Mouse (Mus musculus): ENCODE measurements around the gene C130026I21Rik. TPM values are rescaled to one million over a fixed set of nuclear protein-coding genes. Genes with fewer than 3 reads are reported as not detected.
"Not testable (repeated sequence)": the region's sequence is repeated elsewhere in the genome, so short reads cannot be mapped to it uniquely, and the experiment has no call there.

Gene C130026I21Rik
- polyA plus RNA-seq, 1 experiment from 2014 or later = 0.34 TPM

GRCm38 (mm10) chr1:84957713-84958112 lies 312.7 kb downstream of the C130026I21Rik start:
- H3K36me3 ChIP-seq (ENCODE audit: control insufficient read depth, insufficient read depth); H3K27ac ChIP-seq (ENCODE audit: low read length); ATAC-seq; H3K4me3 ChIP-seq (replicated peaks; ENCODE audit: low read length); H3K4me2 ChIP-seq (ENCODE audit: low read length); H3K9ac ChIP-seq (replicated peaks; ENCODE audit: low read depth, low read length); H3K4me1 ChIP-seq (replicated peaks; ENCODE audit: control insufficient read depth, insufficient read depth, low read length); H3K27me3 ChIP-seq (replicated peaks; ENCODE audit: control insufficient read depth, insufficient read depth, low read length); H3K9me3 ChIP-seq (ENCODE audit: control insufficient read depth, low read length): not testable (repeated sequence)
- 88% methylated on average over 4 of the region's 4 CpGs for WGBS

GRCm38 (mm10) chr1:84956771-84957170 lies 313.6 kb downstream of the C130026I21Rik start:
- not testable (repeated sequence) for H3K4me2 ChIP-seq (ENCODE audit: low read length); H3K27ac ChIP-seq (ENCODE audit: low read length); H3K4me1 ChIP-seq (replicated peaks; ENCODE audit: control insufficient read depth, insufficient read depth, low read length); H3K9ac ChIP-seq (replicated peaks; ENCODE audit: low read depth, low read length); H3K4me3 ChIP-seq (replicated peaks; ENCODE audit: low read length); ATAC-seq; H3K9me3 ChIP-seq (ENCODE audit: control insufficient read depth, low read length); H3K36me3 ChIP-seq (ENCODE audit: control insufficient read depth, insufficient read depth); H3K27me3 ChIP-seq (replicated peaks; ENCODE audit: control insufficient read depth, insufficient read depth, low read length)
- WGBS = 98% methylated on average over 3 of the region's 3 CpGs

- Histone ChIP-seq H3K27ac (ENCODE audit: low read length) (no peak overlapping the region), H3K36me3 (ENCODE audit: control insufficient read depth, insufficient read depth) (no peaks in the 10 kb centered on the region), H3K4me3 (replicated peaks; ENCODE audit: low read length) (no peak overlapping the region), H3K4me1 (replicated peaks; ENCODE audit: control insufficient read depth, insufficient read depth, low read length) (no peaks in the 10 kb centered on the region), H3K9me3 (ENCODE audit: control insufficient read depth, low read length) (no peaks in the 10 kb centered on the region), H3K4me2 (ENCODE audit: low read length) (no peak overlapping the region), H3K9ac (replicated peaks; ENCODE audit: low read depth, low read length) (no peak overlapping the region), H3K27me3 (replicated peaks; ENCODE audit: control insufficient read depth, insufficient read depth, low read length) (no peaks in the 10 kb centered on the region)
- ATAC-seq = no peak
- 80% methylated on average over 10 of the region's 10 CpGs for WGBS
These were observed 317.7 kb downstream of the C130026I21Rik start for GRCm38 (mm10) chr1:84952456-84953181.

- no peaks in the 10 kb centered on the region for H3K4me1 ChIP-seq (replicated peaks; ENCODE audit: control insufficient read depth, insufficient read depth, low read length)
- no peaks in the 10 kb centered on the region for H3K27me3 ChIP-seq (replicated peaks; ENCODE audit: control insufficient read depth, insufficient read depth, low read length)
- WGBS = 87% methylated on average over 3 of the region's 3 CpGs
- no peak overlapping the region for H3K4me2 ChIP-seq (ENCODE audit: low read length)
- ATAC-seq = no peak
- H3K9me3 ChIP-seq (ENCODE audit: control insufficient read depth, low read length) = no peaks in the 10 kb centered on the region
- H3K36me3 ChIP-seq (ENCODE audit: control insufficient read depth, insufficient read depth) = no peaks in the 10 kb centered on the region
- H3K27ac ChIP-seq (ENCODE audit: low read length) = no peak overlapping the region
- H3K9ac ChIP-seq (replicated peaks; ENCODE audit: low read depth, low read length) = no peak overlapping the region
- no peak overlapping the region for H3K4me3 ChIP-seq (replicated peaks; ENCODE audit: low read length)
These were observed 318.8 kb downstream of the C130026I21Rik start for GRCm38 (mm10) chr1:84951566-84951965.

- H3K4me3 ChIP-seq (replicated peaks; ENCODE audit: low read length) = no peak overlapping the region
- WGBS = 62% methylated on average over 2 of the region's 2 CpGs
- no peak for ATAC-seq
These were observed 323.0 kb downstream of the C130026I21Rik start for GRCm38 (mm10) chr1:84947390-84947789.

GRCm38 (mm10) chr1:84945950-84946349 lies 324.4 kb downstream of the C130026I21Rik start:
- no peak overlapping the region for H3K27ac ChIP-seq (ENCODE audit: low read length)
- ATAC-seq = no peak
- 83% methylated on average over 3 of the region's 3 CpGs for WGBS

More at GRCm38 (mm10) chr1:84947390-84947789, 323.0 kb downstream of the C130026I21Rik start:
- Histone ChIP-seq H3K9ac (replicated peaks; ENCODE audit: low read depth, low read length) (no peak overlapping the region), H3K4me1 (replicated peaks; ENCODE audit: control insufficient read depth, insufficient read depth, low read length) (no peaks in the 10 kb centered on the region), H3K9me3 (ENCODE audit: control insufficient read depth, low read length) (no peaks in the 10 kb centered on the region), H3K27ac (ENCODE audit: low read length) (no peak overlapping the region), H3K4me2 (ENCODE audit: low read length) (no peak overlapping the region), H3K27me3 (replicated peaks; ENCODE audit: control insufficient read depth, insufficient read depth, low read length) (no peaks in the 10 kb centered on the region), H3K36me3 (ENCODE audit: control insufficient read depth, insufficient read depth) (no peaks in the 10 kb centered on the region)

GRCm38 (mm10) chr1:84943549-84943948 lies 326.8 kb downstream of the C130026I21Rik start:
- Histone ChIP-seq H3K9ac (replicated peaks; ENCODE audit: low read depth, low read length) (no peak overlapping the region), H3K4me3 (replicated peaks; ENCODE audit: low read length) (no peak overlapping the region), H3K36me3 (ENCODE audit: control insufficient read depth, insufficient read depth) (no peaks in the 10 kb centered on the region), H3K9me3 (ENCODE audit: control insufficient read depth, low read length) (no peaks in the 10 kb centered on the region), H3K4me2 (ENCODE audit: low read length) (no peak overlapping the region), H3K27me3 (replicated peaks; ENCODE audit: control insufficient read depth, insufficient read depth, low read length) (no peaks in the 10 kb centered on the region), H3K4me1 (replicated peaks; ENCODE audit: control insufficient read depth, insufficient read depth, low read length) (no peaks in the 10 kb centered on the region), H3K27ac (ENCODE audit: low read length) (no peak overlapping the region)
- ATAC-seq = no peak
- 97% methylated on average over 4 of the region's 4 CpGs for WGBS

More at GRCm38 (mm10) chr1:84945950-84946349, 324.4 kb downstream of the C130026I21Rik start:
- Histone ChIP-seq H3K4me2 (ENCODE audit: low read length) (no peak overlapping the region), H3K4me3 (replicated peaks; ENCODE audit: low read length) (no peak overlapping the region), H3K9me3 (ENCODE audit: control insufficient read depth, low read length) (no peaks in the 10 kb centered on the region), H3K9ac (replicated peaks; ENCODE audit: low read depth, low read length) (no peak overlapping the region), H3K27me3 (replicated peaks; ENCODE audit: control insufficient read depth, insufficient read depth, low read length) (no peaks in the 10 kb centered on the region), H3K4me1 (replicated peaks; ENCODE audit: control insufficient read depth, insufficient read depth, low read length) (no peaks in the 10 kb centered on the region), H3K36me3 (ENCODE audit: control insufficient read depth, insufficient read depth) (no peaks in the 10 kb centered on the region)

Small RNA genes lying within 50 kb of the gene (microRNA-seq; reads per million reads assigned to microRNA genes)
- gene Gm27907 = not detected

Other genes starting within 250 kb of the C130026I21Rik start
- gene Gm10553, start 170.4 kb downstream of the C130026I21Rik start, polyA plus RNA-seq (2015; fragmentation: Nextera tagmentation; extraction: Ambion mirVana) = not detected in 2 replicates
- not detected in 2 replicates for gene A530032D15Rik, start 160.7 kb downstream of the C130026I21Rik start, polyA plus RNA-seq (2015; fragmentation: Nextera tagmentation; extraction: Ambion mirVana)

Data from forebrain, embryonic 16.5 days (tissue).